Mouse (Mus musculus) cerebellum, adult 11 months (tissue): ENCODE measurements around the gene Lfng.
A peak's percentile ranks its signal among the peaks of the same experiment; 100 is the strongest.

Source experiments
- DNase-seq: peaks from one replicate; pipeline ENCODE4 v3.0.0; 2022

The Lfng gene

GRCm38 (mm10) chr5:140644263-140644662 lies 37.1 kb downstream of the Lfng start:
- DNase-seq, result no peak

GRCm38 (mm10) chr5:140644702-140645201 lies 37.6 kb downstream of the Lfng start:
- DNase-seq, result no peak

GRCm38 (mm10) chr5:140645454-140645853 lies 38.3 kb downstream of the Lfng start:
- DNase-seq, result no peak

- no peak for DNase-seq
These were observed 39.1 kb downstream of the Lfng start for GRCm38 (mm10) chr5:140646171-140646570.

GRCm38 (mm10) chr5:140647031-140647760 lies 40.1 kb downstream of the Lfng start:
- DNase-seq, result peak; percentile 35

- peak; percentile 58 for DNase-seq
These were observed 40.9 kb downstream of the Lfng start for GRCm38 (mm10) chr5:140647821-140648518.

GRCm38 (mm10) chr5:140648519-140649100 lies 41.5 kb downstream of the Lfng start, which contains the start of gene Ttyh3:
Gene Ttyh3, minus strand, starts transcription at chr5:140649031.
- DNase-seq, result no peak

GRCm38 (mm10) chr5:140649101-140649667 lies 42.1 kb downstream of the Lfng start:
- DNase-seq, result peak; percentile 97

- peak; percentile 21 for DNase-seq
These were observed 42.8 kb downstream of the Lfng start for GRCm38 (mm10) chr5:140649881-140650414.

- no peak for DNase-seq
These were observed 44.1 kb downstream of the Lfng start for GRCm38 (mm10) chr5:140651231-140651630.

- DNase-seq, result no peak
These were observed 45.5 kb downstream of the Lfng start for GRCm38 (mm10) chr5:140652587-140652986.

- no peak for DNase-seq
These were observed 47.2 kb downstream of the Lfng start for GRCm38 (mm10) chr5:140654096-140654845.

- DNase-seq, result no peak
These were observed 52.6 kb downstream of the Lfng start for GRCm38 (mm10) chr5:140659607-140660272.

GRCm38 (mm10) chr5:140660398-140660797 lies 53.3 kb downstream of the Lfng start:
- no peak for DNase-seq

- DNase-seq, result no peak
These were observed 54.3 kb downstream of the Lfng start for GRCm38 (mm10) chr5:140661427-140661826.

GRCm38 (mm10) chr5:140661875-140662643 lies 54.9 kb downstream of the Lfng start:
- DNase-seq, result no peak

GRCm38 (mm10) chr5:140662741-140663592 lies 55.8 kb downstream of the Lfng start:
- DNase-seq, result no peak

- peak; percentile 36 for DNase-seq
These were observed 56.6 kb downstream of the Lfng start for GRCm38 (mm10) chr5:140663621-140664180.
